Mouse (Mus musculus): ENCODE data around the gene Pakap. TPM values are rescaled to one million over a fixed set of nuclear protein-coding genes. Genes with fewer than 3 reads are reported as not detected.

The Pakap gene
- polyA plus RNA-seq, 1 experiment: not detected

GRCm38 (mm10) chr4:57780833-57781641 lies 213.1 kb downstream of the Pakap start:
- H3K4me3 ChIP-seq (ENCODE audit: insufficient read depth, low read length): no peak overlapping the region
- H3K4me1 ChIP-seq (ENCODE audit: control insufficient read depth, insufficient read depth, low read length): no peaks in the 10 kb centered on the region
- no peak for TF ChIP-seq CTCF (IDR thresholded peaks at IDR 0.05; ENCODE audit: low read depth, low read length)
- no peak for TF ChIP-seq POLR2A (IDR thresholded peaks at IDR 0.05; ENCODE audit: borderline replicate concordance, low read depth, low read length)
- no peak overlapping the region for H3K27ac ChIP-seq (ENCODE audit: insufficient read depth, low read depth, low read length)

GRCm38 (mm10) chr4:57781994-57782393 lies 214.0 kb downstream of the Pakap start:
- no peak for TF ChIP-seq CTCF (IDR thresholded peaks at IDR 0.05; ENCODE audit: low read depth, low read length)
- no peak for TF ChIP-seq POLR2A (IDR thresholded peaks at IDR 0.05; ENCODE audit: borderline replicate concordance, low read depth, low read length)
- Histone ChIP-seq H3K27ac (ENCODE audit: insufficient read depth, low read depth, low read length) (no peak overlapping the region), H3K4me1 (ENCODE audit: control insufficient read depth, insufficient read depth, low read length) (no peaks in the 10 kb centered on the region), H3K4me3 (ENCODE audit: insufficient read depth, low read length) (no peak overlapping the region)

GRCm38 (mm10) chr4:57782549-57783390 lies 214.8 kb downstream of the Pakap start:
- Histone ChIP-seq H3K27ac (ENCODE audit: insufficient read depth, low read depth, low read length) (no peak overlapping the region), H3K4me1 (ENCODE audit: control insufficient read depth, insufficient read depth, low read length) (no peaks in the 10 kb centered on the region), H3K4me3 (ENCODE audit: insufficient read depth, low read length) (no peak overlapping the region)
- no peak for TF ChIP-seq POLR2A (IDR thresholded peaks at IDR 0.05; ENCODE audit: borderline replicate concordance, low read depth, low read length)
- TF ChIP-seq CTCF (IDR thresholded peaks at IDR 0.05; ENCODE audit: low read depth, low read length): no peak

GRCm38 (mm10) chr4:57783391-57783770 lies 215.4 kb downstream of the Pakap start:
- Histone ChIP-seq H3K4me3 (ENCODE audit: insufficient read depth, low read length) (no peak overlapping the region), H3K27ac (ENCODE audit: insufficient read depth, low read depth, low read length) (no peak overlapping the region), H3K4me1 (ENCODE audit: control insufficient read depth, insufficient read depth, low read length) (no peaks in the 10 kb centered on the region)
- TF ChIP-seq POLR2A (IDR thresholded peaks at IDR 0.05; ENCODE audit: borderline replicate concordance, low read depth, low read length) (no peak), CTCF (IDR thresholded peaks at IDR 0.05; ENCODE audit: low read depth, low read length) (no peak)

GRCm38 (mm10) chr4:57783853-57784600 lies 216.0 kb downstream of the Pakap start:
- Histone ChIP-seq H3K4me3 (ENCODE audit: insufficient read depth, low read length) (no peak overlapping the region), H3K4me1 (ENCODE audit: control insufficient read depth, insufficient read depth, low read length) (no peaks in the 10 kb centered on the region), H3K27ac (ENCODE audit: insufficient read depth, low read depth, low read length) (no peak overlapping the region)
- TF ChIP-seq CTCF (IDR thresholded peaks at IDR 0.05; ENCODE audit: low read depth, low read length) (no peak), POLR2A (IDR thresholded peaks at IDR 0.05; ENCODE audit: borderline replicate concordance, low read depth, low read length) (no peak)

- TF ChIP-seq CTCF (IDR thresholded peaks at IDR 0.05; ENCODE audit: low read depth, low read length) (no peak), POLR2A (IDR thresholded peaks at IDR 0.05; ENCODE audit: borderline replicate concordance, low read depth, low read length) (no peak)
- Histone ChIP-seq H3K4me1 (ENCODE audit: control insufficient read depth, insufficient read depth, low read length) (no peaks in the 10 kb centered on the region), H3K4me3 (ENCODE audit: insufficient read depth, low read length) (no peak overlapping the region), H3K27ac (ENCODE audit: insufficient read depth, low read depth, low read length) (no peak overlapping the region)
Observed at GRCm38 (mm10) chr4:57788709-57789108, 220.7 kb downstream of the Pakap start.

GRCm38 (mm10) chr4:57789118-57789517 lies 221.1 kb downstream of the Pakap start:
- H3K27ac ChIP-seq (ENCODE audit: insufficient read depth, low read depth, low read length): no peak overlapping the region
- H3K4me1 ChIP-seq (ENCODE audit: control insufficient read depth, insufficient read depth, low read length): no peaks in the 10 kb centered on the region
- H3K4me3 ChIP-seq (ENCODE audit: insufficient read depth, low read length): no peak overlapping the region
- TF ChIP-seq CTCF (IDR thresholded peaks at IDR 0.05; ENCODE audit: low read depth, low read length) (no peak), POLR2A (IDR thresholded peaks at IDR 0.05; ENCODE audit: borderline replicate concordance, low read depth, low read length) (no peak)

GRCm38 (mm10) chr4:57793989-57794388 lies 226.0 kb downstream of the Pakap start:
- H3K4me1 ChIP-seq (ENCODE audit: control insufficient read depth, insufficient read depth, low read length): no peaks in the 10 kb centered on the region
- H3K4me3 ChIP-seq (ENCODE audit: insufficient read depth, low read length): no peak overlapping the region
- TF ChIP-seq POLR2A (IDR thresholded peaks at IDR 0.05; ENCODE audit: borderline replicate concordance, low read depth, low read length): no peak
- no peak for TF ChIP-seq CTCF (IDR thresholded peaks at IDR 0.05; ENCODE audit: low read depth, low read length)
- no peak overlapping the region for H3K27ac ChIP-seq (ENCODE audit: insufficient read depth, low read depth, low read length)

GRCm38 (mm10) chr4:57794547-57794946 lies 226.6 kb downstream of the Pakap start:
- TF ChIP-seq CTCF (IDR thresholded peaks at IDR 0.05; ENCODE audit: low read depth, low read length) (no peak), POLR2A (IDR thresholded peaks at IDR 0.05; ENCODE audit: borderline replicate concordance, low read depth, low read length) (no peak)
- Histone ChIP-seq H3K4me3 (ENCODE audit: insufficient read depth, low read length) (no peak overlapping the region), H3K4me1 (ENCODE audit: control insufficient read depth, insufficient read depth, low read length) (no peaks in the 10 kb centered on the region), H3K27ac (ENCODE audit: insufficient read depth, low read depth, low read length) (no peak overlapping the region)

Measured in bone marrow macrophage, adult 2 months (primary cell).